Mouse (Mus musculus) lung, postnatal 0 days (tissue): ENCODE measurements around the gene Smim8.

Experiments
- CTCF ChIP-seq: IDR thresholded peaks from 2 replicates; pipeline ENCODE4 v1.5.1; 2016; ENCODE audit warnings: antibody characterized with exemption, mild to moderate bottlenecking
- EP300 ChIP-seq: IDR thresholded peaks from 2 replicates; pipeline ENCODE4 v1.6.1; 2016; ENCODE audit warnings: antibody characterized with exemption, mild to moderate bottlenecking, control low read depth

DNA sequence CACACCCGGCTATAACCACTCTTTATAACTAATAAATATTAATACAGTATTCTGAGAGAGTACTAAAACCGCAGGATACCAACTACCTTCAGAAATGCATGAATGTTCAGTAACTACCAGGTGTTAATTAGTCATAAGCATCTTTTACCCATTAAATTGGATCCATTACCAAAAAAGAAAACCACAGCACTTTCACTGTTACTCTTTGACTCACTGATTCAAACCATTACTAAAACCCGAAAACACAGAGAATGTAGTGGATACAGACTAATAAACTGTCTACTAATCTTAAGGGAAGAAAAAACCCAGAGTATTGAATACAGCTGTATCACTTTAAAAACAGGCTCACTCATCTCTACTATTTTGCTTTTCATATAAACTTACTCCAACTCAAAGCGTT lies 41.7 kb upstream of the Smim8 start:
- TF ChIP-seq EP300 (no peak), CTCF (no peak)
